Mouse (Mus musculus) testis, adult 2 months (tissue): Measurements from ENCODE around the gene Mmp21.

Source experiments
- CTCF ChIP-seq: fragments of 200-500 bp; IDR thresholded peaks from 2 replicates; pipeline ENCODE4 v1.5.1; 2012; ENCODE audit warnings: low read depth, mild to moderate bottlenecking, inconsistent platforms, low read length, moderate library complexity; ENCODE audit not compliant: control insufficient read depth, insufficient read depth, insufficient replicate concordance
- POLR2A ChIP-seq: fragments of 200-500 bp; IDR thresholded peaks from 2 replicates; pipeline ENCODE4 v1.6.1; 2012; ENCODE audit warnings: low read depth, mild to moderate bottlenecking, inconsistent platforms, low read length, moderate library complexity; ENCODE audit not compliant: control insufficient read depth

DNA sequence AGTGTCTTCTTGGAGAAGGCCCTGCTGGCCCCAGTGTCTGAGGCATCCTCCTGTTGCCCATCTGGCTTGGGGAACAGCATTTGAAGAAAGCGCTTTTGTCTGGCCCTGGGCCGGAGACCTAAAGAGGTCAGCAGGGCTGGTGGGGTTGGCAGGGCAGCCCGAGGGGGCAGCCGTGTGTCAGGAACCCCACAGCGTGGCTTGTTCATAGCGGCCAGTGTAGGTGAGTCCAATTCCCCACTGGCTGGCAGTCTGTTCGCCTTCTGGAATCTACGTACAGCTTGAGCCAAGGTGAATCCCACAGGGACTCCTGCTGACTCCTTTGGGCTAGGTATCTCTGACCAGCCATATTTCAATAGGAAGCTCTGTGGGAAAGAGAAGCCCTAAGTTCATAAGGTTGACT lies 1.1 kb downstream of the Mmp21 start:
- no peak for TF ChIP-seq CTCF
- no peak for TF ChIP-seq POLR2A
